Mouse (Mus musculus): ENCODE data around the gene Rhpn2.

- no peak for TF ChIP-seq CTCF (IDR thresholded peaks at IDR 0.05; ENCODE audit: control insufficient read depth, insufficient read depth, insufficient read length)
- no peak for TF ChIP-seq MAX (IDR thresholded peaks at IDR 0.05)
Measured at GRCm38 (mm10) chr7:35333692-35334526, at the start of gene Rhpn2.
